Mouse (Mus musculus): ENCODE results near the gene Tmem138. TPM values are rescaled to one million over a fixed set of nuclear protein-coding genes. Genes with fewer than 3 reads are reported as not detected.
"Not testable (repeated sequence)": the region's sequence is repeated elsewhere in the genome, so short reads cannot be mapped to it uniquely, and the experiment has no call there.

Gene Tmem138
- polyA plus RNA-seq, 1 experiment from 2014 or later, result 38.2 TPM

- H3K27ac ChIP-seq (replicated peaks), result no peak overlapping the region
- H3K9ac ChIP-seq, result no peak overlapping the region
- H3K27me3 ChIP-seq, result no peaks in the 10 kb centered on the region
- no peak overlapping the region for H3K4me3 ChIP-seq
- H3K4me1 ChIP-seq (replicated peaks), result no peaks in the 10 kb centered on the region
- no peak for ATAC-seq (ENCODE audit: low read depth)
- H3K9me3 ChIP-seq, result no peaks in the 10 kb centered on the region
- 65% methylated on average over 5 of the region's 5 CpGs for WGBS
- peaks cover under 1% of the 10 kb centered on the region; the same call in 1 of the 2 replicates for H3K36me3 ChIP-seq
- no peak overlapping the region for H3K4me2 ChIP-seq
These were observed 14.8 kb downstream of the Tmem138 start for GRCm38 (mm10) chr19:10562351-10562750.

GRCm38 (mm10) chr19:10561558-10562314 lies 15.4 kb downstream of the Tmem138 start:
- H3K4me1 ChIP-seq (replicated peaks), result peaks cover 3% of the 10 kb centered on the region; the same call in 1 of the 2 replicates
- ATAC-seq (ENCODE audit: low read depth), result no peak
- WGBS, result 76% methylated on average over 6 of the region's 6 CpGs
- H3K4me2 ChIP-seq, result no peak overlapping the region
- no peak overlapping the region for H3K27ac ChIP-seq (replicated peaks)
- no peaks in the 10 kb centered on the region for H3K9me3 ChIP-seq
- H3K36me3 ChIP-seq, result no peaks in the 10 kb centered on the region
- H3K9ac ChIP-seq, result peak overlapping the region; percentile 12; the same call in 1 of the 2 replicates
- H3K4me3 ChIP-seq, result no peak overlapping the region
- H3K27me3 ChIP-seq, result no peaks in the 10 kb centered on the region

- Histone ChIP-seq H3K4me3 (no peak overlapping the region), H3K9me3 (no peaks in the 10 kb centered on the region), H3K4me2 (no peak overlapping the region), H3K9ac (no peak overlapping the region), H3K27me3 (no peaks in the 10 kb centered on the region), H3K36me3 (no peaks in the 10 kb centered on the region), H3K27ac (replicated peaks) (no peak overlapping the region), H3K4me1 (replicated peaks) (peaks cover 13% of the 10 kb centered on the region)
- 29% methylated on average over 5 of the region's 5 CpGs for WGBS
- no peak for ATAC-seq (ENCODE audit: low read depth)
These were observed 17.1 kb downstream of the Tmem138 start for GRCm38 (mm10) chr19:10560108-10560507.

GRCm38 (mm10) chr19:10557837-10558375 lies 19.3 kb downstream of the Tmem138 start:
- H3K36me3 ChIP-seq; H3K4me2 ChIP-seq; ATAC-seq (ENCODE audit: low read depth); H3K27me3 ChIP-seq; H3K9ac ChIP-seq; H3K27ac ChIP-seq (replicated peaks); H3K9me3 ChIP-seq; H3K4me3 ChIP-seq: not testable (repeated sequence)
- WGBS, result 74% methylated on average over 4 of the region's 4 CpGs
- peaks cover 24% of the 10 kb centered on the region for H3K4me1 ChIP-seq (replicated peaks)

- no peak overlapping the region for H3K27ac ChIP-seq (replicated peaks)
- H3K9me3 ChIP-seq, result no peaks in the 10 kb centered on the region
- H3K27me3 ChIP-seq, result no peaks in the 10 kb centered on the region
- H3K36me3 ChIP-seq, result peaks cover 9% of the 10 kb centered on the region; the same call in 1 of the 2 replicates
- WGBS, result 64% methylated on average over 2 of the region's 2 CpGs
- H3K9ac ChIP-seq, result no peak overlapping the region
- no peak for ATAC-seq (ENCODE audit: low read depth)
- no peak overlapping the region for H3K4me3 ChIP-seq
- peaks cover 24% of the 10 kb centered on the region for H3K4me1 ChIP-seq (replicated peaks)
- no peak overlapping the region for H3K4me2 ChIP-seq
These were observed 19.7 kb downstream of the Tmem138 start for GRCm38 (mm10) chr19:10557430-10557829.

GRCm38 (mm10) chr19:10557001-10557400 lies 20.2 kb downstream of the Tmem138 start:
- no peaks in the 10 kb centered on the region for H3K9me3 ChIP-seq
- H3K9ac ChIP-seq, result no peak overlapping the region
- WGBS, result 75% methylated on average over 2 of the region's 2 CpGs
- no peaks in the 10 kb centered on the region for H3K27me3 ChIP-seq
- H3K4me3 ChIP-seq, result no peak overlapping the region
- H3K27ac ChIP-seq (replicated peaks), result no peak overlapping the region
- ATAC-seq (ENCODE audit: low read depth), result no peak
- peaks cover 13% of the 10 kb centered on the region; the same call in 1 of the 2 replicates for H3K36me3 ChIP-seq
- H3K4me1 ChIP-seq (replicated peaks), result peaks cover 24% of the 10 kb centered on the region
- no peak overlapping the region for H3K4me2 ChIP-seq

- H3K27ac ChIP-seq (replicated peaks), result peak within 1 kb of the TSS; percentile 88
- H3K4me1 ChIP-seq (replicated peaks), result peaks cover 24% of the 10 kb centered on the region
- WGBS, result 1% methylated on average over 43 of the region's 43 CpGs
- H3K9ac ChIP-seq, result peak within 1 kb of the TSS; percentile 82
- H3K27me3 ChIP-seq, result no peaks in the 10 kb centered on the region
- peaks cover 24% of the 10 kb centered on the region for H3K36me3 ChIP-seq
- H3K4me2 ChIP-seq, result peak within 1 kb of the TSS; percentile 71
- ATAC-seq (ENCODE audit: low read depth), result peak; percentile 98
- no peaks in the 10 kb centered on the region for H3K9me3 ChIP-seq
- peak within 1 kb of the TSS; percentile 64 for H3K4me3 ChIP-seq
These were observed 21.3 kb downstream of the Tmem138 start, which contains the start of gene Tmem216 for GRCm38 (mm10) chr19:10555624-10556510. TSS of gene Tmem216 (minus strand) at chr19:10556238.

- 96% methylated on average over 5 of the region's 5 CpGs for WGBS
- Histone ChIP-seq H3K4me2 (no peak overlapping the region), H3K27me3 (no peaks in the 10 kb centered on the region), H3K4me1 (replicated peaks) (no peaks in the 10 kb centered on the region), H3K4me3 (no peak overlapping the region), H3K27ac (replicated peaks) (no peak overlapping the region), H3K36me3 (peaks cover 91% of the 10 kb centered on the region), H3K9me3 (no peaks in the 10 kb centered on the region), H3K9ac (no peak overlapping the region)
- ATAC-seq (ENCODE audit: low read depth), result no peak
These were observed 37.7 kb downstream of the Tmem138 start for GRCm38 (mm10) chr19:10539454-10539853.

GRCm38 (mm10) chr19:10530082-10530481 lies 47.1 kb downstream of the Tmem138 start:
- no peak for ATAC-seq (ENCODE audit: low read depth)
- H3K27ac ChIP-seq (replicated peaks), result no peak overlapping the region
- peaks cover 21% of the 10 kb centered on the region for H3K4me1 ChIP-seq (replicated peaks)
- H3K4me3 ChIP-seq, result no peak overlapping the region
- H3K36me3 ChIP-seq, result peaks cover 52% of the 10 kb centered on the region
- no peaks in the 10 kb centered on the region for H3K9me3 ChIP-seq
- H3K27me3 ChIP-seq, result no peaks in the 10 kb centered on the region
- H3K4me2 ChIP-seq, result no peak overlapping the region
- no peak overlapping the region for H3K9ac ChIP-seq
- 96% methylated on average over 1 of the region's 1 CpGs for WGBS

- Histone ChIP-seq H3K4me3 (peak within 1 kb of the TSS; percentile 98), H3K27me3 (no peaks in the 10 kb centered on the region), H3K9me3 (no peaks in the 10 kb centered on the region), H3K9ac (peak within 1 kb of the TSS; percentile 99), H3K4me2 (peak within 1 kb of the TSS; percentile 75), H3K4me1 (replicated peaks) (peaks cover 38% of the 10 kb centered on the region), H3K27ac (replicated peaks) (peak within 1 kb of the TSS; percentile 98), H3K36me3 (peaks cover 19% of the 10 kb centered on the region)
- ATAC-seq (ENCODE audit: low read depth), result peak; percentile 29; the same call in 1 of the 2 replicates
- WGBS, result 1% methylated on average over 11 of the region's 11 CpGs
These were observed 51.3 kb downstream of the Tmem138 start, which contains the start of gene Sdhaf2 for GRCm38 (mm10) chr19:10525910-10526309. TSS of gene Sdhaf2 (minus strand) at chr19:10526142.

- under 1% methylated on average over 67 of the region's 93 CpGs for WGBS
These were observed 51.9 kb downstream of the Tmem138 start, which contains the start of gene Cpsf7 for GRCm38 (mm10) chr19:10525106-10525901. TSS of gene Cpsf7 (plus strand) at chr19:10525266.

More at GRCm38 (mm10) chr19:10525106-10525901, 51.9 kb downstream of the Tmem138 start, which contains the start of gene Cpsf7:
- no peaks in the 10 kb centered on the region for H3K27me3 ChIP-seq
- H3K4me2 ChIP-seq, result peak within 1 kb of the TSS; percentile 75
- peaks cover 14% of the 10 kb centered on the region for H3K36me3 ChIP-seq
- peaks cover 38% of the 10 kb centered on the region for H3K4me1 ChIP-seq (replicated peaks)
- peak within 1 kb of the TSS; percentile 98 for H3K27ac ChIP-seq (replicated peaks)
- peak within 1 kb of the TSS; percentile 99 for H3K9ac ChIP-seq
- peak; percentile 92 for ATAC-seq (ENCODE audit: low read depth)
- no peaks in the 10 kb centered on the region for H3K9me3 ChIP-seq
- H3K4me3 ChIP-seq, result peak within 1 kb of the TSS; percentile 98
